Mouse (Mus musculus): ENCODE results near the gene Rsad2.

DNA sequence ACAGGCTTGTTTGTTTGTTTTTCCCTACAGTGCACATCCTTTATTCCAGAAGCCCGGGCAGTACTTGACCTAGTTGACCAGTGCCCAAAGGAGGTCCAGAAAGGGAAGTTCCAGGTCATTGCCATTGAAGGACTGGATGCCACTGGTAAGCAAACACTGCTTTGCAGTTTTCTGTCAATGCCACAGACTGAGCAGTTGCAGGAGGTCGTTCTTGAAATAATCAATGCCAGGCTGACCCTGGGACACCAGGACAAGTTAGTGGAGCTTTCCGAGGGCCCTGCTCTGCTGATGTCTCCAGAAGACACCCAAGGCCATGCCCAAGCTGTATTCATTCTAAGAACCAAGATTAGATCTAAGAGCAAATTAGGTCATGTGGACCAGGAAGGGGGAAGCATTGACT, 15.1 kb upstream of the Rsad2 start:
- TF ChIP-seq CTCF (IDR thresholded peaks at IDR 0.05; ENCODE audit: low read depth) (no peak), EP300 (optimal IDR thresholded peaks at IDR 0.05) (no peak)

Measured in stomach, postnatal 0 days (tissue).